Mouse (Mus musculus): Measurements from ENCODE around the gene Taf8.
A peak's percentile ranks its signal among the peaks of the same experiment; 100 is the strongest.
"Not testable (repeated sequence)": the region's sequence is repeated elsewhere in the genome, so short reads cannot be mapped to it uniquely, and the experiment has no call there.

Gene Taf8

DNA sequence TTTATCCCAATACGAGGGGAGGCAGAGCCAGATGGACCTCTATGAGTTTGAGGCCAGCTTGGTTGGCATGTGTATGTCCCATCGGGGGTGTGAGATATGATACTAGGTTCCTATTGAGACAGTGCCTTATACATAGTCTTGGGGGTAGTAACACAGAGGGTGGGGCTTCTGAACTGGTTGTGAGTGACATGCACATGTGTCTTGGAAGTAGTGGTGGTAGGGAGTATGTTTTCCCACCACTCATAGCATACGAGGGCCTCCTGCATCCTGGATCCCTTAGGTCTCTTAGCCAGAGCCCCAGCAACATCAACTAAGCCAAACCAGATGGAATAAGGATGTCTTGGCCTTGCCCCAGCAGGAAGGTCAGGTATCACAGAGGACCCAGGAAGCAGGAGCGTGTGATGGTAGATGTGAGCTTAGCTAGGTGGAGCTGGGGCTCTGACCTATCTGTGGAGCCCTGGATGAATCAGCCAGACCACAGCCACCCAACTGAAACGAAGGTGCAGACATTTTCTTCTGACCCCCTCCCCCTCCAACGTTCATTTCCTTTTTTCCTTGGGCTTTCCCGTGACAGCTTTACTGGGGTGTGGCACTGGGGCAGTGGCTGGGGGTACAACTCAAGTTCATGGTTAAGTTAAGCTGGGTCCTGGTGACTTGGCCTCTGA is 13.2 kb upstream of the Taf8 start:
- DNase-seq: no peak

DNA sequence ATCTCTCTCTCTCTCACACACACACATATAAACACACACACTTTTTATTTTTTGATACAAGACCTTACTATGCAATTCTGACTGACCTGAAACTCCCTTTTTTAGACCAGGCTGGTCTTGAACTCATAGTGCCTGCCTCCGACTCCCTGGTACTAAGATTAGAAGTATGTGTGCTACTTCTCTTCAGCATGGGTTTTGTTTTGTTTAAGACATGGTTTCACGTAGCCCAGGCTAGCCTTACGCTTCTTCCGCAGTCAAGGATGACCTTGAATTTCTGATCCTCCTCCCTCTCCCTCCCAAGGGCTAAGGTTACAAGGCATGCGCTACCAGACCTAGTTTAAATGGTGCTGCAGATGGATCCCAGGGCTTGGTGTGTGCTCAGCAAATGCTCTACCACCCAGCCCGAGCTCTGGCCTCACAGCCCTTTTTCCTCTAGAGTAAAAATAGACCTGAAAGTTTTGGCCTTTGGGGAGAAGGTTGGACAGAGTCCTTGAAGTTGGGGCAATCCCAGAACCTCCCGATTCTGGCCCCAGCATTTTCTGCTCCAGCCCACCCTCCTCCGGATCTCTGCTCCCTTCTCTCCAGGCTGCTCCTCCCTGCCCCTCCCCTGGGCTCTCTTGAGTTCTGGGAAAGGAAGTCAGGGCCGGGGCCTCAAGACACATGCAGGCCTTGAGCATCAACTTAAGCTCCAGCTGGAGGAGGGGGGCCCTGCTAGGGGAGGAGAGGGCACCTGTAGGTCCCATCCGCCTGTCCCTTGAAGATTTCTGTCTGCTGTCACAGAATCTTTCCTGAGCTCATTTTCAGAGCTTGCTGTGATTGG is 11.1 kb upstream of the Taf8 start:
- no peak for DNase-seq

GRCm38 (mm10) chr17:47511111-47512020 is 9.3 kb upstream of the Taf8 start:
- DNase-seq: peak; percentile 94

DNA sequence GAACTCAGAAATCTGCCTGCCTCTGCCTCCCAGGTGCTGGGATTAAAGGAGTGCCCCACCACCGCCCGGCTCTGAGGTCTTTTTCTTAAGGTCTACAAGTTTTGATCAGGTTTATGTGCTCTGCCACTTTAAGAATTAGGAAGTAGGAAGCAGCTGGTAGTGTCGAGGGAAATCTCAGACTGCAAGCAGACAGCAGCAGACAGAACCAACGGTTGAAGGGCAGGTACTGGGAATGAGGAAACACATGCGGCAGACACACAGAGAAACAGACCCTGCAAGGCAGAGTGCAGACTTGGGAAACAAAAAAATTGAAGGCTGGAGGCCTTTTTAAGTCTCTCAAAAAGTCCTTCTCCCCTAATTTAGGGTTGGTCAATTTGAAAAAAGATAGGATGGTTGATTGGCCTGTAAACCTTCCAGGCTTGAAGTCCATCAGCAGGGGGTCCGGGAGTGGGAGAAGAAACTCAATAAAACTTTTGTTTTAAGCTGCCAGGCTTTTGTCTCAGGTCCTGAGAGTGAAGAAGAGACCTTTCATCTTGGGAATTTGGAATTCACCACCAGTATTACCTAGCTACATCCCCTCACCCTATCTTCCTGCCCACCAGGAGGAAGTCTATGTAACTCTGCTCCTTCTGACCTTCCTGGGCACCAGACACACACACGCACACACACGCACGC is 7.1 kb upstream of the Taf8 start:
- no peak for DNase-seq

- DNase-seq: peak; percentile 91
These were observed 6.0 kb upstream of the Taf8 start for GRCm38 (mm10) chr17:47508012-47508608.

DNA sequence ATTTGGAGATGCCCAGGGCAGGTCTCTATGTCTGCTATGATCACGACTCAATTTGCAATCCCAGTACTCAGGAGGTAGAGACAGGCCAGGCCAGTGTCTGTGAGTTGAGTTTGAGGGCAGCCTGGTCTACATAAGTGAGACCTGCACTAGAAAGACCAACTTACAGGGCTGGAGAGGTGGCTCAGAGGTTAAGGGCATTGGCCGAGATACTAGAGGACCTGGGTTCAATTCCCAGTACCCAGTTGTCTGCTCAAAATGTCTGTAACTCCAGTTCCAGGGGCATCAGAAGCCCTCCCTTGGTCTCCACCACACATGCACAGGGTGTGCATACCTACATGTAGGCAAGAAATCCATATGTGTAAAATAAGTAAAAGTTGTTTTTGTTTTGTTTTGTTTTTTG is 5.4 kb upstream of the Taf8 start:
- DNase-seq: no peak

DNA sequence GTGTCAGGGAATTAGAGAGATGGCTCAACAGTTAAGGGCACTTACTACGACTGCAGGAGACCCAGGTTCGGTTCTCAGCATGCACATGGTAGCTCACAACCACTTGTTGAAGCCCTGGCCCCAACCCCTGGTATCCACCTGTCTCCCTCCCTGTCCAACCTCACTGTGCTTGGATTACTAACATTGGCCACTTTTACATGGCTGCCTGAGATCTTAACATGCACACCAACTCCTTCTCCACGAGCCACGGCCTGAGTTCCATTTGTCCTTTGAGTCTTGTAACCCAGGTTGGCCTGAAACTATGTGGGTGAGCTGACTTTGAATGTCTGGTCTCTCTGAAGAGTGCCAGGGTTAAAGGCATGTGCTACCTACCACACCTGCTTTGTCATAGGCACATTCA is 4.6 kb upstream of the Taf8 start:
- no peak for DNase-seq

- DNase-seq: no peak
These were observed 4.0 kb upstream of the Taf8 start for GRCm38 (mm10) chr17:47506042-47506441.

GRCm38 (mm10) chr17:47505566-47505965 is 3.5 kb upstream of the Taf8 start:
- no peak for DNase-seq

DNA sequence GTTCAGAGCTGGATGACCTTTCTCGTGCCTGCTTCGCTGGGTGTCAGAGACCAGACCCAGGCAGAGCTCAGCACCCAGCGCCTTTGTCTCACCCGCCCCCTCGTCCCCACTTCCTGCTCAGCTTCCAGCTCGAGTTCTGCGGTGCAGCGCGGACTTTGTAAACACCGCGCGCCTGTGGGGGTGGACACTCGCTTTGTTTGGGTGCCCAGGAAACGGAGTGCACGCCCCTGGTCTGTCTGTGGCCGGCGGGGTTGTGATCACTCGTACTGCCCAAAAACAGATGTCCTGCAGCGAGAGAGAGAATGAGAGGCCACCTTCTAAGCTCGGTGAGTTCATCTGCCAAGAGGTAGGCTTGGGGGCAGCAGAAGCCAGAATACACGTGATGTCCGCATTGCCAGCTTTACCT is 2.9 kb upstream of the Taf8 start, which contains the start of gene Ccnd3:
Gene Ccnd3, plus strand, starts transcription at position 111 of the 406 bp plus-strand sequence.
- DNase-seq: peak; percentile 78

GRCm38 (mm10) chr17:47504228-47504627 is 2.1 kb upstream of the Taf8 start:
- no peak for DNase-seq

- DNase-seq: no peak
These were observed 1.6 kb upstream of the Taf8 start for GRCm38 (mm10) chr17:47503689-47504088.

GRCm38 (mm10) chr17:47502707-47503045 is 584 bp upstream of the Taf8 start:
- not testable (repeated sequence) for DNase-seq

GRCm38 (mm10) chr17:47501531-47501930 is 561 bp downstream of the Taf8 start:
- no peak for DNase-seq

DNA sequence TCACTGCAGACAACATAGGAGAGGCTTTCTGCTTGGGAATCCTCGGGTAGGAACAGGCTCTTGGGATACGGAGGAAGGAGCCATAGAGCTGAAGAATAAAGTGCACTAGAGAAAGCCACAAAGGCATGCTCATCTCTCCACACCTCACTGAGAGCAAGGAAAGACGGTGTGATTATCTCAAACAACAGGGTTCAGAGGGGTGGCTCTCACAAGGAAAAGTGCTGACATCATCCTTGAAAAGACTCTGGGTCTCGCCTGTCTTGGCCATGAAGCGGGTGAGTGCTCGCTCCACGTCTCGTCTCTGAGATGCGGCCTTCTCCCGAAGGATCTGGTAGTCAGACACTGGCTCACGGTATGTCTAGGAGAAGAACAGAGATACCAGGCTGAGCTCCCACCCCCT is 8.0 kb downstream of the Taf8 start:
- no peak for DNase-seq

- no peak for DNase-seq
These were observed 8.4 kb downstream of the Taf8 start for GRCm38 (mm10) chr17:47493653-47494052.

DNA sequence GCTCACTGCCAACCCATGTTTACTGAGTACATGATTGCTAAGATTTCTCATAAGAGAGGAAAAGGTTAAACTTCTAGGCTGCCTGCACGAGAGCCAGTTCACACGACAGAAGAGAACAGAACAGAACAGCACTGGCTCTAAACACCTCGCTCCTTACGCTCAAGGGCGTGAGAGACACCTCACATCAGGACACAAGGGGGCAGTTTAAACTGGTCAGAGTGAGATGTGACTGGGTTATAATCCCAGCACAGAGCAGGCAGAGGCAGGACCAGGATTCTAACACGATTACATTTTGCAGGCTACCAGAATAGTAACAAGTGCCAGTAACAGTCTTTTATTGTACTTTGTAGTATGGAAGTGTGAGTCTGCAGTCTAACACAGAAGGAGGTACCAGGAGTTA is 9.4 kb downstream of the Taf8 start:
- no peak for DNase-seq

DNA sequence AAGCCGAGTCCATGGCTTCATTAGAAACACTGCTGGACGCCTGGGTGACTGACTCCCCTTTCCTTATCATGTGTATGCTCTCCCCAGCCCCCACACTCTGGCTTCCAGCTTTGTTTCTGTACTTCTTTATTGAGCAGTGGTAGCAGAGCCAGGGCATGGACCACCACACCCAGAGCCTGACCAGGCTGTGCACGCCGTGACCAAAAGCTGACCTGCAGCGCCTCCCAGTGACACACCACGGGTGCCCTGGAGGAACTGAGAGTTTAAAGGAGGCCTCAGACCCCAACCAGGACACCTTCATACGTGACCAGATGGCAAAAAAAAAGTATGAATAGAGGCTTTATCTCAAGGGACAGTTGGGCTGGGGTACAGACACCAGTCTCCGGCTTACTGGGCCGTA is 11.3 kb downstream of the Taf8 start:
- DNase-seq: no peak

DNA sequence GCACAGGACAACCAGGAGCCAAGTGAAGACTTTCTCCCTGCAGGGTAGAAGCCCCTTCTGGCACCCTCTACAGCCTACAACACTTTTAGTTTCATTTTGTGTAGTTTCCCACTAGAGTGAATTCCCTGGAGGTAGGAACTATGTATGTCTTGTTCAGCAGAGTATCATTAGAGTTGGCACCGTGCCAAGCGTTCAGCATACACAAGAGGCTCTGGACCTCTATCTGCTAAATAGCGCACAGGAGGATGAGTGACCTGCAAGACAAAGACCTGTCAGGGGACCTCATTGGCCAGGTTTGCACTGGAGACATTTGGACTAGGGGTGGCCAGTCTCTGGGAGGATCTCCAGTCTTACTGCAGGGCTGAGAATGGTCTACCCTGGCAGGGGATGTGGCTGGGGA is 16.3 kb downstream of the Taf8 start:
- DNase-seq: no peak

GRCm38 (mm10) chr17:47484993-47485392 is 17.1 kb downstream of the Taf8 start:
- no peak for DNase-seq

- no peak for DNase-seq
These were observed 17.7 kb downstream of the Taf8 start for GRCm38 (mm10) chr17:47484241-47484921.

- peak; percentile 18 for DNase-seq
These were observed 19.7 kb downstream of the Taf8 start for GRCm38 (mm10) chr17:47482401-47482800.

All from right cerebral cortex, adult 18-20 months (tissue).